Mouse (Mus musculus): Measurements from ENCODE around the gene Relb. TPM values are rescaled to one million over a fixed set of nuclear protein-coding genes. Genes with fewer than 3 reads are reported as not detected.

The Relb gene
- polyA plus RNA-seq, 1 experiment = 76.9 TPM

DNA sequence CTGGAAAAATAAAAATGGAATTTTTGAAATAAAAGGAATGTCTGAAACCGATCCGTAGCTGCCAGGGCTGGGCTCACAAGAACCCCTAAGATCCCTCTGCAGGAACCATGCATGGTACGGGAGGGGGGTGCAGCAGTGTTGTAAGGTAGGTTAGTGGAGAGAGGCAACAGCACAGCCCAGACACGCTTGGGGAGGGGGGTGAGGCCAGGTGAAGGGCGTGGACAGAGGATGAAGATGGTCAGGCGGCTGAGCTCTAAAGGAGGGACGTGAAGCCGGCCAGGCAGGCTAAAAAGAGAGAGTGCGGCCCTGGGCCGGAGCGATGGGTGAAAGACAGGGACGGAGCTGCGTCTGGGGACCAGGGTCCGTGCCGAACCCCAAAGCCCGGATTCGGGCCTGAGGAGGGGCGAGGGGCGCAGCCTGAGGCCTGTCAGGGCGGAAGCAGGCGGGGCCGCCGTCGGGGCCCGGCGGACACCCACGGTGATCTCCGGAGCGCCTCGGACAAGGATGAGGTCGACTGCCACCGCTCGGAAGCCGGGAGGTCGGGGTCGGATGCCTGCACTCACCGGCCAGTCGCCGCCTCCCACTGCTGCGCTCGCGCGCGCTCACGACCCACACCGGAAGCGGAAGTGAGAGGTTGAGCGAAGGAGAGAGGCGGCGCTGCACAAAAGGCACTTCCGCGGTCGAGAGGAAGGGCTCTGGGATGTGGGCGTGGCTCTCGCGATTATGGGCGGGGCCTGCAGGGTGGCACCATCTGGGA, 25.2 kb downstream of the Relb start, which contains the start of gene Clasrp:
Gene Clasrp (minus strand): TSS at position 638 of the 757 bp plus-strand sequence.
- peak within 1 kb of the TSS; percentile 80 for H3K4me3 ChIP-seq (ENCODE audit: extremely low read depth, insufficient read depth, insufficient read length)
- H3K36me3 ChIP-seq (ENCODE audit: control insufficient read depth, insufficient read depth, low read length) = peaks cover 15% of the 10 kb centered on the region
- peak; percentile 86 to 98 for DNase-seq (ENCODE audit: low read depth in 1 of 2, low spot score in 2 of 2)
- no peaks in the 10 kb centered on the region for H3K27me3 ChIP-seq (ENCODE audit: control insufficient read depth, insufficient read depth, low read length)
- no peak for TF ChIP-seq CTCF (IDR thresholded peaks at IDR 0.05; ENCODE audit: extremely low read depth, insufficient read depth, insufficient read length, insufficient replicate concordance)
- TF ChIP-seq POLR2A (IDR thresholded peaks at IDR 0.05; ENCODE audit: low read depth, low read length) = peak; percentile 82
- peak within 1 kb of the TSS; percentile 69 for H3K27ac ChIP-seq (ENCODE audit: insufficient read depth, low read length)
- under 1% methylated on average over 57 of the region's 57 CpGs for WGBS
- peaks cover 3% of the 10 kb centered on the region; the same call in 1 of the 2 replicates for H3K4me1 ChIP-seq (ENCODE audit: control insufficient read depth, insufficient read depth, insufficient read length)

DNA sequence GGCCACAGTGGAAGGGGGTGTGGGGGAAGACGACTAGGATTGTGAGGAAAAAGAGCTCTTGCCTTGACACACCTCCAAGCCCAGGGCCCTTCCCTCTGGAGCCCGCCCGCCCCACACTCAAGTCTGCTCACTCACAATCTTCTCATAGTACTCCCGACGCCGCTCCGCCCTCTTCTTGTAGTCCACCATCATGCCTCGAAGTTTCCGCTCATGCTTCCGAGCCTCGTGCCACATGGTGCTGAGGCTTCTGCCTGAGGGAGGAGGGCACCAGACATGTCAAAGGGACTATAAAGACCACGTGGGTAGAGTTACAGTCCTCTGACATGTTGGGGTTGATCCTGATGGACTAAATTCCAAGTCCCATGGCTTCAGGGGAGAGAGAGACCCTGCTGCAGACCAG, 26.2 kb downstream of the Relb start:
- Histone ChIP-seq H3K27me3 (ENCODE audit: control insufficient read depth, insufficient read depth, low read length) (no peaks in the 10 kb centered on the region), H3K36me3 (ENCODE audit: control insufficient read depth, insufficient read depth, low read length) (peaks cover 15% of the 10 kb centered on the region), H3K4me3 (ENCODE audit: extremely low read depth, insufficient read depth, insufficient read length) (no peak overlapping the region), H3K27ac (ENCODE audit: insufficient read depth, low read length) (no peak overlapping the region), H3K4me1 (ENCODE audit: control insufficient read depth, insufficient read depth, insufficient read length) (peaks cover 3% of the 10 kb centered on the region; the same call in 1 of the 2 replicates)
- WGBS = 81% methylated on average over 12 of the region's 12 CpGs
- TF ChIP-seq CTCF (IDR thresholded peaks at IDR 0.05; ENCODE audit: extremely low read depth, insufficient read depth, insufficient read length, insufficient replicate concordance) = no peak
- no peak for TF ChIP-seq POLR2A (IDR thresholded peaks at IDR 0.05; ENCODE audit: low read depth, low read length)
- no peak for DNase-seq (ENCODE audit: low read depth in 1 of 2, low spot score in 2 of 2)

GRCm38 (mm10) chr7:19600562-19600961, 28.7 kb downstream of the Relb start:
- Histone ChIP-seq H3K36me3 (ENCODE audit: control insufficient read depth, insufficient read depth, low read length) (peaks cover 11% of the 10 kb centered on the region), H3K27me3 (ENCODE audit: control insufficient read depth, insufficient read depth, low read length) (no peaks in the 10 kb centered on the region), H3K27ac (ENCODE audit: insufficient read depth, low read length) (no peak overlapping the region), H3K4me1 (ENCODE audit: control insufficient read depth, insufficient read depth, insufficient read length) (peaks cover 3% of the 10 kb centered on the region; the same call in 1 of the 2 replicates), H3K4me3 (ENCODE audit: extremely low read depth, insufficient read depth, insufficient read length) (no peak overlapping the region)
- WGBS = 57% methylated on average over 5 of the region's 5 CpGs
- no peak for DNase-seq (ENCODE audit: low read depth in 1 of 2, low spot score in 2 of 2)
- TF ChIP-seq POLR2A (IDR thresholded peaks at IDR 0.05; ENCODE audit: low read depth, low read length) = no peak
- no peak for TF ChIP-seq CTCF (IDR thresholded peaks at IDR 0.05; ENCODE audit: extremely low read depth, insufficient read depth, insufficient read length, insufficient replicate concordance)

GRCm38 (mm10) chr7:19593061-19593730, 36.0 kb downstream of the Relb start:
- H3K4me3 ChIP-seq (ENCODE audit: extremely low read depth, insufficient read depth, insufficient read length) = no peak overlapping the region
- H3K36me3 ChIP-seq (ENCODE audit: control insufficient read depth, insufficient read depth, low read length) = peaks cover 30% of the 10 kb centered on the region
- H3K27ac ChIP-seq (ENCODE audit: insufficient read depth, low read length) = no peak overlapping the region
- TF ChIP-seq POLR2A (IDR thresholded peaks at IDR 0.05; ENCODE audit: low read depth, low read length) = no peak
- TF ChIP-seq CTCF (IDR thresholded peaks at IDR 0.05; ENCODE audit: extremely low read depth, insufficient read depth, insufficient read length, insufficient replicate concordance) = no peak
- H3K27me3 ChIP-seq (ENCODE audit: control insufficient read depth, insufficient read depth, low read length) = no peaks in the 10 kb centered on the region
- no peak for DNase-seq (ENCODE audit: low read depth in 1 of 2, low spot score in 2 of 2)
- WGBS = 84% methylated on average over 10 of the region's 10 CpGs
- no peaks in the 10 kb centered on the region for H3K4me1 ChIP-seq (ENCODE audit: control insufficient read depth, insufficient read depth, insufficient read length)

DNA sequence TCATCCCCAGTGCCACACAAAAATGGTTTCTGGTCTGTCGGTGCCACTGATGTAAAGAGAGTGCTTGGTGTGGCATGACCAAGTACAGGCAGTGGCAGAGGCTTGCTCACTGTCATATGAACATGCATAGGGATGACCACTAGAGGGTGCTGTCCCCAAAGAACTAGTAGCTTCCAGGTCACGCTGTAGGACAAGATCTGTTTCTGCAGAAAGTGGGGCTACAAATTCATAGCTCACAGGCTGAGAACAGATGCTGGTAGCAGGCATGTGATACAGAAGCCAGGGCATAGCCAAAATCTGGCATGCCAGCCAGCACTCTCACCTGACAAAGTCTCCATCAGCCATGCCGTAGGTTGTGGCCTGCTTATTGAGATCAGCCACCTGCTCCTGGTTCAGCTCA, 39.3 kb downstream of the Relb start:
- peak; percentile 63 to 75 for DNase-seq (ENCODE audit: low read depth in 1 of 2, low spot score in 2 of 2)
- Histone ChIP-seq H3K27me3 (ENCODE audit: control insufficient read depth, insufficient read depth, low read length) (no peaks in the 10 kb centered on the region), H3K36me3 (ENCODE audit: control insufficient read depth, insufficient read depth, low read length) (peaks cover 51% of the 10 kb centered on the region), H3K27ac (ENCODE audit: insufficient read depth, low read length) (no peak overlapping the region), H3K4me1 (ENCODE audit: control insufficient read depth, insufficient read depth, insufficient read length) (no peaks in the 10 kb centered on the region), H3K4me3 (ENCODE audit: extremely low read depth, insufficient read depth, insufficient read length) (no peak overlapping the region)
- WGBS = 51% methylated on average over 3 of the region's 3 CpGs
- no peak for TF ChIP-seq POLR2A (IDR thresholded peaks at IDR 0.05; ENCODE audit: low read depth, low read length)
- peak; percentile 78; the same call in 1 of the 2 replicates for TF ChIP-seq CTCF (IDR thresholded peaks at IDR 0.05; ENCODE audit: extremely low read depth, insufficient read depth, insufficient read length, insufficient replicate concordance)

DNA sequence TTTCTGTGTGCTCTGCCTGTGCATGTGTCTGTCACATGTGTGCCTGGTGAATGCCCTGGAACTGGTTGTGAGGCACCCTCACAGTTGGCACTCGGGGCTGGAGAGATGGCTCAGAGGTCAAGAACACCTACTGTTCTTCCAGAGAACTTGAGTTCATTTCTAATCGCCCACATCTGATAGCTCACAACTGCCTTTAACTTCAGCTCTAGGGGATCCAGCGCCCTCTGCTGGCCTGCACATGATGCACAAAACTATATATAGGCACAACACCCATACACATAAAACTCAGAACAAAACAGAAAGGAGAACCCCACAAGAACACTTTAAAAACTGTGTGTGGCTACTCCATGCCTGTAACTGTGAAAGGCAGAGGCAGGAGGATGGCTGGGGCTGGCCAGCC, 40.0 kb downstream of the Relb start:
- no peaks in the 10 kb centered on the region for H3K4me1 ChIP-seq (ENCODE audit: control insufficient read depth, insufficient read depth, insufficient read length)
- H3K27ac ChIP-seq (ENCODE audit: insufficient read depth, low read length) = no peak overlapping the region
- H3K4me3 ChIP-seq (ENCODE audit: extremely low read depth, insufficient read depth, insufficient read length) = no peak overlapping the region
- no peaks in the 10 kb centered on the region for H3K27me3 ChIP-seq (ENCODE audit: control insufficient read depth, insufficient read depth, low read length)
- TF ChIP-seq CTCF (IDR thresholded peaks at IDR 0.05; ENCODE audit: extremely low read depth, insufficient read depth, insufficient read length, insufficient replicate concordance) = peak; percentile 20; the same call in 1 of the 2 replicates
- no peak for TF ChIP-seq POLR2A (IDR thresholded peaks at IDR 0.05; ENCODE audit: low read depth, low read length)
- WGBS = 58% methylated on average over 3 of the region's 3 CpGs
- DNase-seq (ENCODE audit: low read depth in 1 of 2, low spot score in 2 of 2) = peak; percentile 35 to 36
- H3K36me3 ChIP-seq (ENCODE audit: control insufficient read depth, insufficient read depth, low read length) = peaks cover 55% of the 10 kb centered on the region

Measured in spleen, adult 2 months (tissue).